Mouse (Mus musculus): Measurements from ENCODE around the gene Znrd1. TPM values are rescaled to one million over a fixed set of nuclear protein-coding genes. Genes with fewer than 3 reads are reported as not detected.

Gene Znrd1
- polyA plus RNA-seq, 1 experiment from 2014 or later, result 62.2 TPM

GRCm38 (mm10) chr17:36923491-36923890 is 34.9 kb downstream of the Znrd1 start:
- no peak overlapping the region for H3K9ac ChIP-seq (ENCODE audit: low read depth, low read length)
- H3K4me3 ChIP-seq (ENCODE audit: low read depth, low read length), result no peak overlapping the region
- DNase-seq (ENCODE audit: low spot score) (no peak), ATAC-seq (replicated peaks; ENCODE audit: low FRiP score) (no peak)
- H3K4me1 ChIP-seq (replicated peaks; ENCODE audit: control insufficient read depth, insufficient read depth, low read length), result no peaks in the 10 kb centered on the region
- no peaks in the 10 kb centered on the region for H3K36me3 ChIP-seq (ENCODE audit: control insufficient read depth, insufficient read depth, low read length)
- H3K4me2 ChIP-seq, result no peak overlapping the region
- no peaks in the 10 kb centered on the region; the same call in 1 of the 2 replicates for H3K27me3 ChIP-seq (replicated peaks; ENCODE audit: control insufficient read depth, insufficient read depth, low read length)
- H3K9me3 ChIP-seq (ENCODE audit: control insufficient read depth, low read length), result no peaks in the 10 kb centered on the region
- WGBS, result 59% methylated on average over 4 of the region's 4 CpGs
- H3K27ac ChIP-seq (ENCODE audit: low read depth, low read length), result no peak overlapping the region

DNA sequence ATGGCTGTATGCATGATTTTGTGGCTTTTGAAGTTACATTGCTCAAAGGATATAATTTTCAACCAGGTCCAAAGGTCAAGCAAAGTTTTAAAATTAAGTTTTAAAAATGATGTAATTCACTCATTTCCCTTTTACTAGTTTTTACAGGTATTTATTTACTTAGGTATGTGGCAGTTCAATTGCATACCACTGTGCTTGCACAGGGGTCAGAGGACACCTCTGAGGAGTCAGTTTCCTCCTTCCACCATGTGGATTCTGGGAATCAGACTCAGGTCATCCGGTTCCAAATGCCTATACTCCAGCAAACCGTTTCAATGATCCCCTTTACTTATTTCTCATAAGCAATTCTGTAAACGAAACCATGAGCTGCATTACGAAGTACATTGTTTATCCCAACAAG is 35.6 kb downstream of the Znrd1 start:
- Histone ChIP-seq H3K36me3 (ENCODE audit: control insufficient read depth, insufficient read depth, low read length) (no peaks in the 10 kb centered on the region), H3K4me1 (replicated peaks; ENCODE audit: control insufficient read depth, insufficient read depth, low read length) (no peaks in the 10 kb centered on the region), H3K9ac (ENCODE audit: low read depth, low read length) (no peak overlapping the region), H3K27ac (ENCODE audit: low read depth, low read length) (no peak overlapping the region), H3K9me3 (ENCODE audit: control insufficient read depth, low read length) (no peaks in the 10 kb centered on the region), H3K4me2 (no peak overlapping the region), H3K4me3 (ENCODE audit: low read depth, low read length) (no peak overlapping the region), H3K27me3 (replicated peaks; ENCODE audit: control insufficient read depth, insufficient read depth, low read length) (no peaks in the 10 kb centered on the region; the same call in 1 of the 2 replicates)
- 74% methylated on average over 4 of the region's 4 CpGs for WGBS
- ATAC-seq (replicated peaks; ENCODE audit: low FRiP score) (no peak), DNase-seq (ENCODE audit: low spot score) (no peak)

GRCm38 (mm10) chr17:36920239-36920638 is 38.1 kb downstream of the Znrd1 start:
- no peak for ATAC-seq (replicated peaks; ENCODE audit: low FRiP score)
- DNase-seq (ENCODE audit: low spot score), result no peak
- H3K9me3 ChIP-seq (ENCODE audit: control insufficient read depth, low read length), result no peaks in the 10 kb centered on the region
- 53% methylated on average over 15 of the region's 15 CpGs for WGBS
- no peak overlapping the region for H3K27ac ChIP-seq (ENCODE audit: low read depth, low read length)
- H3K4me3 ChIP-seq (ENCODE audit: low read depth, low read length), result no peak overlapping the region
- no peak overlapping the region for H3K9ac ChIP-seq (ENCODE audit: low read depth, low read length)
- no peaks in the 10 kb centered on the region for H3K4me1 ChIP-seq (replicated peaks; ENCODE audit: control insufficient read depth, insufficient read depth, low read length)
- no peak overlapping the region for H3K4me2 ChIP-seq
- H3K27me3 ChIP-seq (replicated peaks; ENCODE audit: control insufficient read depth, insufficient read depth, low read length), result peaks cover 4% of the 10 kb centered on the region; the same call in 1 of the 2 replicates
- H3K36me3 ChIP-seq (ENCODE audit: control insufficient read depth, insufficient read depth, low read length), result no peaks in the 10 kb centered on the region

GRCm38 (mm10) chr17:36915076-36915475 is 43.3 kb downstream of the Znrd1 start:
- Histone ChIP-seq H3K9ac (ENCODE audit: low read depth, low read length) (no peak overlapping the region), H3K27me3 (replicated peaks; ENCODE audit: control insufficient read depth, insufficient read depth, low read length) (peaks cover 4% of the 10 kb centered on the region; the same call in 1 of the 2 replicates), H3K4me3 (ENCODE audit: low read depth, low read length) (no peak overlapping the region), H3K27ac (ENCODE audit: low read depth, low read length) (no peak overlapping the region), H3K9me3 (ENCODE audit: control insufficient read depth, low read length) (no peaks in the 10 kb centered on the region), H3K4me2 (no peak overlapping the region), H3K36me3 (ENCODE audit: control insufficient read depth, insufficient read depth, low read length) (no peaks in the 10 kb centered on the region), H3K4me1 (replicated peaks; ENCODE audit: control insufficient read depth, insufficient read depth, low read length) (no peaks in the 10 kb centered on the region)
- 11% methylated on average over 9 of the region's 9 CpGs for WGBS
- ATAC-seq (replicated peaks; ENCODE audit: low FRiP score) (no peak), DNase-seq (ENCODE audit: low spot score) (peak; percentile 43)

GRCm38 (mm10) chr17:36914108-36914507 is 44.3 kb downstream of the Znrd1 start:
- Histone ChIP-seq H3K9me3 (ENCODE audit: control insufficient read depth, low read length) (no peaks in the 10 kb centered on the region), H3K27ac (ENCODE audit: low read depth, low read length) (no peak overlapping the region), H3K4me1 (replicated peaks; ENCODE audit: control insufficient read depth, insufficient read depth, low read length) (no peaks in the 10 kb centered on the region), H3K36me3 (ENCODE audit: control insufficient read depth, insufficient read depth, low read length) (no peaks in the 10 kb centered on the region), H3K27me3 (replicated peaks; ENCODE audit: control insufficient read depth, insufficient read depth, low read length) (peaks cover 6% of the 10 kb centered on the region; the same call in 1 of the 2 replicates), H3K9ac (ENCODE audit: low read depth, low read length) (no peak overlapping the region), H3K4me2 (no peak overlapping the region), H3K4me3 (ENCODE audit: low read depth, low read length) (no peak overlapping the region)
- WGBS, result 23% methylated on average over 2 of the region's 2 CpGs
- DNase-seq (ENCODE audit: low spot score) (no peak), ATAC-seq (replicated peaks; ENCODE audit: low FRiP score) (no peak)

- no peak overlapping the region for H3K9ac ChIP-seq (ENCODE audit: low read depth, low read length)
- no peak for DNase-seq (ENCODE audit: low spot score)
- no peaks in the 10 kb centered on the region for H3K4me1 ChIP-seq (replicated peaks; ENCODE audit: control insufficient read depth, insufficient read depth, low read length)
- no peaks in the 10 kb centered on the region for H3K9me3 ChIP-seq (ENCODE audit: control insufficient read depth, low read length)
- no peak overlapping the region for H3K4me2 ChIP-seq
- H3K36me3 ChIP-seq (ENCODE audit: control insufficient read depth, insufficient read depth, low read length), result no peaks in the 10 kb centered on the region
- no peak overlapping the region for H3K27ac ChIP-seq (ENCODE audit: low read depth, low read length)
- ATAC-seq (replicated peaks; ENCODE audit: low FRiP score), result no peak
- H3K27me3 ChIP-seq (replicated peaks; ENCODE audit: control insufficient read depth, insufficient read depth, low read length), result peaks cover 6% of the 10 kb centered on the region; the same call in 1 of the 2 replicates
- 48% methylated on average over 2 of the region's 2 CpGs for WGBS
- H3K4me3 ChIP-seq (ENCODE audit: low read depth, low read length), result no peak overlapping the region
Measured at GRCm38 (mm10) chr17:36912031-36912430, 46.3 kb downstream of the Znrd1 start.

- Histone ChIP-seq H3K4me3 (ENCODE audit: low read depth, low read length) (no peak overlapping the region), H3K9ac (ENCODE audit: low read depth, low read length) (no peak overlapping the region), H3K36me3 (ENCODE audit: control insufficient read depth, insufficient read depth, low read length) (no peaks in the 10 kb centered on the region), H3K4me2 (no peak overlapping the region), H3K9me3 (ENCODE audit: control insufficient read depth, low read length) (no peaks in the 10 kb centered on the region), H3K27ac (ENCODE audit: low read depth, low read length) (no peak overlapping the region), H3K4me1 (replicated peaks; ENCODE audit: control insufficient read depth, insufficient read depth, low read length) (no peaks in the 10 kb centered on the region), H3K27me3 (replicated peaks; ENCODE audit: control insufficient read depth, insufficient read depth, low read length) (peaks cover 5% of the 10 kb centered on the region; the same call in 1 of the 2 replicates)
- DNase-seq (ENCODE audit: low spot score) (no peak), ATAC-seq (replicated peaks; ENCODE audit: low FRiP score) (no peak)
- 52% methylated on average over 4 of the region's 4 CpGs for WGBS
Measured at GRCm38 (mm10) chr17:36909802-36910201, 48.6 kb downstream of the Znrd1 start.

GRCm38 (mm10) chr17:36908235-36908634 is 50.1 kb downstream of the Znrd1 start:
- Histone ChIP-seq H3K4me1 (replicated peaks; ENCODE audit: control insufficient read depth, insufficient read depth, low read length) (no peaks in the 10 kb centered on the region), H3K36me3 (ENCODE audit: control insufficient read depth, insufficient read depth, low read length) (no peaks in the 10 kb centered on the region), H3K9me3 (ENCODE audit: control insufficient read depth, low read length) (no peaks in the 10 kb centered on the region), H3K4me3 (ENCODE audit: low read depth, low read length) (no peak overlapping the region), H3K9ac (ENCODE audit: low read depth, low read length) (no peak overlapping the region), H3K27me3 (replicated peaks; ENCODE audit: control insufficient read depth, insufficient read depth, low read length) (peaks cover 5% of the 10 kb centered on the region; the same call in 1 of the 2 replicates), H3K27ac (ENCODE audit: low read depth, low read length) (no peak overlapping the region), H3K4me2 (no peak overlapping the region)
- ATAC-seq (replicated peaks; ENCODE audit: low FRiP score) (no peak), DNase-seq (ENCODE audit: low spot score) (no peak)
- WGBS, result 46% methylated on average over 1 of the region's 1 CpGs
